In the genomic region with DNA sequence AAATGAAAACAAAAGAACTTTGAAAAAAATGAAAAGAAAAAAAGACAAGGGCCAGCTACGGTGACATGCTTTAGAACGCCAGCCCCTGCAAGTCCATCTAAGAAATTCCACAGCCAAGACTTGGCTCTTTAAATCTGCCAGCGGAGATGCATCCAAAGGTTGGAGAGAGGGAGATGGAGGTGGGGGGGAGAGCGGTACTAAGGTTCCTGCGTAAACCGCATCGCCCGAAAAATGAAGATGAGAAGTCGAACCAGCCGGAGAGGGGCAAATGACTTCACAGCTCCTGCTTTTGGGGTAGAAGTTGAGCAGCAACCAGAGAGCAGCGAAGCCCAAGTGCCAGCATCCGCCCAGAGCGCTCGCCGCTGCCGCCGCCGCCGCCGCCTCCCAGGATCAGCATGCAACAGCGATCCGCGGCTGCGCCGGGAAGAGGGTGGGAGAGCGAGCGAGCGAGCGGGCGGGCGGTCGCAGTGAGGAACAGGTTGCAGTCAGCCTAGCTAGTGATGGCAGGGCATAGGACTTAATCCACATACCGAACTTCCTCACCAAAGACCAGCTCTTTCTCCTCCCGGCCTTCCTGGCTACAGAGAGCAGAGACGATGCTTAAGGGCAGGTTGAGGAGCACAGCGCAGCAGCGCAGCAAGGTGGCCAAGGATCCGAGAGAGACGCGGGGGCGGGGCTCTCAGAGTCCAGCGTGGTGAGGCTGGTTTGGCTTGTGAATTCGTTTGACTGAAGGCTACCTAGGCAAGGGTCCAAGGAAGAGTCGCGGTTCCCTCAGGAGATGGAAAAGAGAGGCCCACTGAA, we compare ENCODE assay signal across 8 mouse cellular contexts.
A peak's percentile ranks its signal among the peaks of the same experiment; 100 is the strongest.
DNase-seq lines count a peak whose midpoint lies in the region; ATAC-seq and TF ChIP-seq lines count a peak whose summit lies in the region.

No protein-coding gene starts in this region.

- no peak for TF ChIP-seq POLR2A in ES-Bruce4 (IDR thresholded peaks at IDR 0.05; ENCODE audit: insufficient read depth, low read length)

- H3K27ac ChIP-seq in ES-Bruce4 (ENCODE audit: insufficient read depth, low read length), result no peak overlapping the region
- H3K27ac ChIP-seq in heart, embryonic 16.5 days (ENCODE audit: low read length), result no peak overlapping the region
- H3K27ac ChIP-seq in limb, embryonic 11.5 days (replicated peaks; ENCODE audit: low read depth, low read length), result no peak overlapping the region
- H3K27ac ChIP-seq in neural tube, embryonic 12.5 days, result no peak overlapping the region

- peak overlapping the region; percentile 54 for H3K4me3 ChIP-seq in ES-Bruce4 (ENCODE audit: low read depth, low read length)
- H3K4me3 ChIP-seq in heart, embryonic 16.5 days (ENCODE audit: low read length), result peak overlapping the region; percentile 44
- H3K4me3 ChIP-seq in limb, embryonic 11.5 days (ENCODE audit: low read depth, low read length), result peak overlapping the region; percentile 22
- H3K4me3 ChIP-seq in neural tube, embryonic 12.5 days, result peak overlapping the region; percentile 45

- no peaks in the 10 kb centered on the region for H3K36me3 ChIP-seq in ES-Bruce4 (ENCODE audit: control insufficient read depth, insufficient read depth, low read length, poor library complexity, severe bottlenecking)
- no peaks in the 10 kb centered on the region for H3K36me3 ChIP-seq in heart, embryonic 16.5 days (ENCODE audit: control insufficient read depth, insufficient read depth)
- no peaks in the 10 kb centered on the region for H3K36me3 ChIP-seq in limb, embryonic 11.5 days (ENCODE audit: control insufficient read depth, insufficient read depth, low read length)
- H3K36me3 ChIP-seq in neural tube, embryonic 12.5 days, result no peaks in the 10 kb centered on the region

- H3K4me2 ChIP-seq in heart, embryonic 16.5 days (ENCODE audit: low read depth, low read length), result peak overlapping the region; percentile 63
- peak overlapping the region; percentile 49 for H3K4me2 ChIP-seq in limb, embryonic 11.5 days (ENCODE audit: low read depth, severe bottlenecking)
- H3K4me2 ChIP-seq in neural tube, embryonic 12.5 days (replicated peaks), result peak overlapping the region; percentile 79

- no peaks in the 10 kb centered on the region for H3K4me1 ChIP-seq in ES-Bruce4 (ENCODE audit: control insufficient read depth, insufficient read depth, low read length)
- peaks cover 9% of the 10 kb centered on the region for H3K4me1 ChIP-seq in heart, embryonic 16.5 days (ENCODE audit: control insufficient read depth, insufficient read depth, low read length)
- no peaks in the 10 kb centered on the region; the same call in 1 of the 2 replicates for H3K4me1 ChIP-seq in limb, embryonic 11.5 days (ENCODE audit: control insufficient read depth, insufficient read depth, low read length)
- H3K4me1 ChIP-seq in neural tube, embryonic 12.5 days, result peaks cover 17% of the 10 kb centered on the region

- peaks cover 7% of the 10 kb centered on the region; the same call in 1 of the 2 replicates for H3K9me3 ChIP-seq in ES-Bruce4 (replicated peaks; ENCODE audit: control insufficient read depth, insufficient read depth, low read length, poor library complexity, severe bottlenecking)
- H3K9me3 ChIP-seq in heart, embryonic 16.5 days (replicated peaks; ENCODE audit: control insufficient read depth, low read length), result no peaks in the 10 kb centered on the region
- H3K9me3 ChIP-seq in limb, embryonic 11.5 days (ENCODE audit: control insufficient read depth, low read length), result no peaks in the 10 kb centered on the region
- H3K9me3 ChIP-seq in neural tube, embryonic 12.5 days, result no peaks in the 10 kb centered on the region

- no peak for ATAC-seq in heart, embryonic 16.5 days (replicated peaks; ENCODE audit: extremely low read depth, insufficient read depth, low FRiP score)
- no peak for ATAC-seq in limb, embryonic 11.5 days (ENCODE audit: insufficient number of reproducible peaks, low FRiP score, low TSS enrichment, low read depth)
- ATAC-seq in neural tube, embryonic 12.5 days (ENCODE audit: low FRiP score, low read depth), result peak; percentile 34

- WGBS in heart, embryonic 16.5 days, result 1% methylated on average over 45 of the region's 45 CpGs
- 1% methylated on average over 45 of the region's 45 CpGs for WGBS in limb, embryonic 11.5 days
- WGBS in neural tube, embryonic 12.5 days, result under 1% methylated on average over 45 of the region's 45 CpGs

- peak; percentile 24 for DNase-seq in gastrocnemius, postnatal 14 days
- DNase-seq in gastrocnemius, postnatal 25 days, result no peak
- DNase-seq in cerebellum, postnatal 25 days, result peak; percentile 75 to 79
- DNase-seq in limb, embryonic 11.5 days (ENCODE audit: low spot score), result peak; percentile 76
- no peak for DNase-seq in T-cell, adult 2 months (ENCODE audit: low spot score)

- intact Hi-C loops in gastrocnemius, postnatal 14 days (cut with DNase I; ENCODE audit: low total_unique reads), result loop anchor here (5.0 kb wide), 1 partner anchor 444 kb away; no protein-coding TSS in a partner anchor

- H3K27me3 ChIP-seq in ES-Bruce4 (ENCODE audit: control insufficient read depth, insufficient read depth, low read length, poor library complexity, severe bottlenecking), result peaks cover 8% of the 10 kb centered on the region; the same call in 1 of the 2 replicates
- H3K27me3 ChIP-seq in heart, embryonic 16.5 days (ENCODE audit: control insufficient read depth, insufficient read depth, low read length), result peaks cover 67% of the 10 kb centered on the region
- peaks cover 46% of the 10 kb centered on the region for H3K27me3 ChIP-seq in limb, embryonic 11.5 days (ENCODE audit: control insufficient read depth, insufficient read depth, low read length)
- H3K27me3 ChIP-seq in neural tube, embryonic 12.5 days (replicated peaks), result peaks cover 48% of the 10 kb centered on the region

- no peak for TF ChIP-seq CTCF in ES-Bruce4 (IDR thresholded peaks at IDR 0.05; ENCODE audit: low read depth, low read length)

- H3K9ac ChIP-seq in ES-Bruce4 (ENCODE audit: low read depth, poor library complexity, severe bottlenecking), result no peak overlapping the region
- H3K9ac ChIP-seq in heart, embryonic 16.5 days (ENCODE audit: low read length), result no peak overlapping the region
- no peak overlapping the region for H3K9ac ChIP-seq in limb, embryonic 11.5 days (ENCODE audit: low read length)
- peak overlapping the region; percentile 55 for H3K9ac ChIP-seq in neural tube, embryonic 12.5 days

- TF ChIP-seq EP300 in ES-Bruce4 (IDR thresholded peaks at IDR 0.05; ENCODE audit: insufficient read depth, low read depth, low read length), result no peak

Comparison
In these comparisons a context has a peak if more than half of its experiments do, and no peak if none do; other contexts are left out.
1. DNase-seq: peak in gastrocnemius, postnatal 14 days (single experiment), cerebellum, postnatal 25 days (2 of 2) and limb, embryonic 11.5 days (single experiment); none in gastrocnemius, postnatal 25 days (single experiment) and T-cell, adult 2 months (single experiment).
2. Peak in every context shown above with its lines, with median percentiles within 50 percentile points of each other: H3K4me3 ChIP-seq and H3K4me2 ChIP-seq.